Mouse (Mus musculus) gastrocnemius, postnatal 25 days (tissue): ENCODE data around the gene Gm20388. TPM values are rescaled to one million over a fixed set of nuclear protein-coding genes. Genes with fewer than 3 reads are reported as not detected.
A peak's percentile ranks its signal among the peaks of the same experiment; 100 is the strongest.

Experiments used
- DNase-seq: peaks from one replicate; pipeline ENCODE4 v3.0.0; 2022
- total RNA-seq, 2 experiments: library from RNA; stranded (reverse); gene quantifications; 1 replicate in 1 of 2; 2 replicates in 1 of 2; pipeline ENCODE4 v1.2.3; 2021

The Gm20388 gene
- total RNA-seq, 2 experiments from 2014 or later = 6.7 TPM; not detected in 1

- DNase-seq = no peak
These were observed 3930.1 kb downstream of the Gm20388 start for GRCm38 (mm10) chr8:123840578-123841345.

- DNase-seq = no peak
These were observed 3931.4 kb downstream of the Gm20388 start for GRCm38 (mm10) chr8:123842086-123842485.

GRCm38 (mm10) chr8:123844341-123844740 lies 3933.7 kb downstream of the Gm20388 start:
- no peak for DNase-seq

- no peak for DNase-seq
These were observed 3934.5 kb downstream of the Gm20388 start for GRCm38 (mm10) chr8:123845114-123845513.

GRCm38 (mm10) chr8:123845991-123846390 lies 3935.3 kb downstream of the Gm20388 start:
- no peak for DNase-seq

- no peak for DNase-seq
These were observed 3935.9 kb downstream of the Gm20388 start for GRCm38 (mm10) chr8:123846509-123846908.

GRCm38 (mm10) chr8:123847546-123847945 lies 3936.9 kb downstream of the Gm20388 start:
- no peak for DNase-seq

GRCm38 (mm10) chr8:123849352-123849751 lies 3938.7 kb downstream of the Gm20388 start:
- DNase-seq = no peak

- no peak for DNase-seq
These were observed 3940.9 kb downstream of the Gm20388 start for GRCm38 (mm10) chr8:123851590-123851989.

GRCm38 (mm10) chr8:123854252-123854651 lies 3943.6 kb downstream of the Gm20388 start:
- no peak for DNase-seq

- no peak for DNase-seq
These were observed 3944.3 kb downstream of the Gm20388 start for GRCm38 (mm10) chr8:123854733-123855475.

GRCm38 (mm10) chr8:123857361-123857760 lies 3946.7 kb downstream of the Gm20388 start:
- no peak for DNase-seq

- no peak for DNase-seq
These were observed 3947.9 kb downstream of the Gm20388 start for GRCm38 (mm10) chr8:123858574-123858940.

- DNase-seq = peak; percentile 91
These were observed 3948.5 kb downstream of the Gm20388 start for GRCm38 (mm10) chr8:123858941-123859647.

GRCm38 (mm10) chr8:123859648-123860259 lies 3949.1 kb downstream of the Gm20388 start, which contains the start of gene Ccsap:
Ccsap (minus strand) TSS chr8:123860209.
- DNase-seq = peak; percentile 45

- DNase-seq = no peak
These were observed 3949.7 kb downstream of the Gm20388 start for GRCm38 (mm10) chr8:123860386-123860785.

GRCm38 (mm10) chr8:123865786-123866185 lies 3955.1 kb downstream of the Gm20388 start:
- DNase-seq = no peak

- DNase-seq = no peak
These were observed 3956.3 kb downstream of the Gm20388 start for GRCm38 (mm10) chr8:123866971-123867370.

- peak; percentile 83 for DNase-seq
These were observed 3961.4 kb downstream of the Gm20388 start for GRCm38 (mm10) chr8:123872048-123872447.

- no peak for DNase-seq
These were observed 3962.7 kb downstream of the Gm20388 start for GRCm38 (mm10) chr8:123873364-123873763.

- no peak for DNase-seq
These were observed 3963.7 kb downstream of the Gm20388 start for GRCm38 (mm10) chr8:123874324-123874723.

- no peak for DNase-seq
These were observed 3967.2 kb downstream of the Gm20388 start for GRCm38 (mm10) chr8:123877865-123878264.
